Mouse (Mus musculus) liver, embryonic 11.5 days (tissue): Measurements from ENCODE around the gene Alk. TPM values are rescaled to one million over a fixed set of nuclear protein-coding genes. Genes with fewer than 3 reads are reported as not detected.

Source experiments
- ATAC-seq: fragments of 200-750 bp; cut with Nextera tagmentation; replicated peaks from 2 replicates; pipeline ENCODE4 v1.8.0; 2017; ENCODE audit warnings: moderate number of reproducible peaks, mild to moderate bottlenecking, moderate TSS enrichment, moderate library complexity; ENCODE audit not compliant: low FRiP score
- DNase-seq: peaks from one replicate; pipeline ENCODE4 v3.0.0-alpha.2; 2017; ENCODE audit warnings: low spot score
- H3K27ac ChIP-seq: fragments of 300-500 bp; sonication (generic); 2 replicates; pipeline ENCODE4 v1.5.1; 2014; ENCODE audit warnings: mild to moderate bottlenecking, low read depth, low read length, control low read depth
- H3K27me3 ChIP-seq: fragments of 300-500 bp; sonication (generic); replicated peaks from 2 replicates; pipeline ENCODE4 v1.6.1; 2014; ENCODE audit warnings: low read length, mixed read lengths; ENCODE audit not compliant: control insufficient read depth, insufficient read depth
- H3K36me3 ChIP-seq: fragments of 300-500 bp; sonication (generic); 2 replicates; pipeline ENCODE4 v1.6.1; 2014; ENCODE audit warnings: mild to moderate bottlenecking, low read length, moderate library complexity, mixed read lengths; ENCODE audit not compliant: control insufficient read depth, insufficient read depth
- H3K4me1 ChIP-seq: fragments of 300-500 bp; sonication (generic); replicated peaks from 2 replicates; pipeline ENCODE4 v1.6.1; 2014; ENCODE audit warnings: low read length, mixed read lengths; ENCODE audit not compliant: control insufficient read depth, insufficient read depth
- H3K4me2 ChIP-seq: fragments of 300-500 bp; sonication (generic); 2 replicates; pipeline ENCODE4 v1.6.1; 2014; ENCODE audit warnings: mild to moderate bottlenecking, control low read depth, moderate library complexity
- H3K4me3 ChIP-seq: fragments of 300-500 bp; sonication (generic); 2 replicates; pipeline ENCODE4 v1.5.1; 2014; ENCODE audit warnings: low read depth, low read length, control low read depth
- H3K9ac ChIP-seq: fragments of 300-500 bp; sonication (generic); 2 replicates; pipeline ENCODE4 v1.6.1; 2014; ENCODE audit warnings: low read depth, low read length, control low read depth
- H3K9me3 ChIP-seq: fragments of 300-500 bp; sonication (generic); 2 replicates; pipeline ENCODE4 v1.6.1; 2016; ENCODE audit warnings: low read length, inconsistent platforms, mixed read lengths; ENCODE audit not compliant: control insufficient read depth
- WGBS: fragments of 180-500 bp; shearing (Covaris S2); extraction: QIAGEN DNeasy Blood & Tissue Kit; methylation state at CpG from one replicate; pipeline ENCODE4 v1.1.7; 2014; 5-methylcytosine and 5-hydroxymethylcytosine counted together
- polyA plus RNA-seq: library from polyadenylated mRNA; unstranded; fragments of >200 nt; fragmentation: Nextera tagmentation; extraction: Ambion mirVana; gene quantifications from 2 replicates; pipeline ENCODE4 v1.2.1, GENCODE M21; 2014

The Alk gene
- polyA plus RNA-seq, 1 experiment from 2014 or later = 0.21 TPM

DNA sequence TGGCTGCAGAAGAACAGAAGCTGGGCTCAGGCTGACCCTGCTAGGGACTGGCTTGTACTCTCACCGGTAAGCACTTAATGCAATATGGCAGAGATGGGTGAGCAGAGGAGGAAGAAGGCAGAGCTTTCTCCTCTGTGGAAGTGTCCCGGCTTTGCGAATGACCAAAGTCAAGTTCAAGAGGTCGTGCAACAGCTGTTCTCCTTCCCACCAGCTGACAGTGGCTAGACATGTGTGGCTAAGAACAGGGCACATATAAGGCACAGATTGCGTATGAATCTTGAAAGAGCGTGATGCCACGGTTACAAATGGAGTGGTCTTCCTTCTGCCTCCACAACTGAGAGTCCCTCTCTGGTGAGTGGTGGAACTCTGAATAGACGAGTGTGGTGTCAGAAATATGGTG, 625.3 kb downstream of the Alk start:
- Histone ChIP-seq H3K9me3 (no peaks in the 10 kb centered on the region), H3K36me3 (no peaks in the 10 kb centered on the region), H3K27me3 (no peaks in the 10 kb centered on the region), H3K4me3 (no peak overlapping the region), H3K4me2 (no peak overlapping the region), H3K9ac (no peak overlapping the region), H3K4me1 (no peaks in the 10 kb centered on the region), H3K27ac (no peak overlapping the region)
- ATAC-seq (no peak), DNase-seq (no peak)
- 83% methylated on average over 8 of the region's 8 CpGs for WGBS

DNA sequence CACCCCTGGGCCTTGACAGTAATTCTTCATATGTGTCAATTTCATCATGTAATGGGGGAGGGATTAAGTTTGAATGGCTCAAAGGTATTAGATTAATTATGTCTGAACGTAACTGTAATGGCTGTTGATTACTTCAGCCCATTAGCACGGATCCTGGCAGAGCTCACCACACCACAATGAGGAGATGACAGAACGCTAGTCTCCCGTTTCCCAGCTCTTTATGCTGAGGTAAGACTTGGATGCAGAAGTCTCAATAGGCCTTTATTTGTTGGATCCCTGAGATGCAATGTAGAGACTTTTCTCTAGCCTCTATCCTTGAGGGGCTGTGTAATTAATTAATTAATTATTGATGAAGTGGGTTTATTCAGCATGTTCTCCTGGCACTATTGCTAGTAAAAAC, 627.8 kb downstream of the Alk start:
- no peaks in the 10 kb centered on the region for H3K9me3 ChIP-seq
- H3K4me3 ChIP-seq = no peak overlapping the region
- no peak overlapping the region for H3K4me2 ChIP-seq
- ATAC-seq (no peak), DNase-seq (no peak)
- H3K9ac ChIP-seq = no peak overlapping the region
- 85% methylated on average over 4 of the region's 4 CpGs for WGBS
- H3K27me3 ChIP-seq = no peaks in the 10 kb centered on the region
- no peak overlapping the region for H3K27ac ChIP-seq
- no peaks in the 10 kb centered on the region for H3K4me1 ChIP-seq
- no peaks in the 10 kb centered on the region for H3K36me3 ChIP-seq

DNA sequence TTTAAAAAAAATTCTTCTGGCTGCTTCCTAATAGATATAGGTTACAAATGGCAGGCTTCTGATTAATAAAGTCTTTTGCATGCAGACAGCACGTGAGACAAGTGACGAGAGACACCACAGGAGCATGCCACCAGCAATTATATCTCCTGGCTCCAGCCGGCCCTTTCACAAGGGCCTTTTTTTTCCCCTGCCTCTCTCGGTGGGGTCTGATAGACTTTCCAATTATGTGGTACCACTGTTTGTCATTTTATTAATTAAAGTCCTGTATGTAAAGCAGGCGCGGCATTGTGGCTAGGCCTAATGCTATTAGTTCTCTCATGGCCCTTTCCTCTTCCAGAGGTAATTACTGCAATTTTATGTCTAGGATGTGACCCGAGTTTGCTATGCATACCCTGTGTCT, 630.7 kb downstream of the Alk start:
- Histone ChIP-seq H3K9ac (no peak overlapping the region), H3K4me2 (no peak overlapping the region), H3K9me3 (no peaks in the 10 kb centered on the region), H3K27me3 (no peaks in the 10 kb centered on the region), H3K4me3 (no peak overlapping the region), H3K27ac (no peak overlapping the region), H3K36me3 (no peaks in the 10 kb centered on the region), H3K4me1 (no peaks in the 10 kb centered on the region)
- DNase-seq = no peak
- WGBS = 86% methylated on average over 7 of the region's 7 CpGs
- no peak for ATAC-seq

DNA sequence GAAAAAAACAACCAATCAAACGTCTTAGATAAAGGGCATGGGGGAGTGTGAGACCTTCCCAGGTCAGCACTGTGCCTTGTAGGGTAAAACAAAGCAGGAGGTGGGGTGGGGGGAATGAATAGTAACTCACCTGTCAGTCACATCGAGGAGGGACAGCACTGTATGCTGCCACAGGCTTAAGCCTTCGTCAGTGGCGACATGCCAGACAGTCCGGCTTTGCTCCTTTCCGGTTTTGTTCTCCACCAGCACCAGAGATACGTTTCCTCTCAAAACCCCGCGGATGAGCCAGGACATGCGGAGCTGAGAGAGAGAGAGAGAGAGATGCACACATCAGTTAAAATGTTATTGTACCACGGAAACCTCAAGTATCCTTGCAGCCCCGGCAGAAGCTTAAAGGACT, 637.1 kb downstream of the Alk start:
- no peak overlapping the region for H3K27ac ChIP-seq
- ATAC-seq (no peak), DNase-seq (no peak)
- H3K36me3 ChIP-seq = no peaks in the 10 kb centered on the region
- H3K4me1 ChIP-seq = no peaks in the 10 kb centered on the region
- no peaks in the 10 kb centered on the region for H3K9me3 ChIP-seq
- H3K9ac ChIP-seq = no peak overlapping the region
- 78% methylated on average over 12 of the region's 12 CpGs for WGBS
- no peak overlapping the region for H3K4me2 ChIP-seq
- no peak overlapping the region for H3K4me3 ChIP-seq
- H3K27me3 ChIP-seq = no peaks in the 10 kb centered on the region

DNA sequence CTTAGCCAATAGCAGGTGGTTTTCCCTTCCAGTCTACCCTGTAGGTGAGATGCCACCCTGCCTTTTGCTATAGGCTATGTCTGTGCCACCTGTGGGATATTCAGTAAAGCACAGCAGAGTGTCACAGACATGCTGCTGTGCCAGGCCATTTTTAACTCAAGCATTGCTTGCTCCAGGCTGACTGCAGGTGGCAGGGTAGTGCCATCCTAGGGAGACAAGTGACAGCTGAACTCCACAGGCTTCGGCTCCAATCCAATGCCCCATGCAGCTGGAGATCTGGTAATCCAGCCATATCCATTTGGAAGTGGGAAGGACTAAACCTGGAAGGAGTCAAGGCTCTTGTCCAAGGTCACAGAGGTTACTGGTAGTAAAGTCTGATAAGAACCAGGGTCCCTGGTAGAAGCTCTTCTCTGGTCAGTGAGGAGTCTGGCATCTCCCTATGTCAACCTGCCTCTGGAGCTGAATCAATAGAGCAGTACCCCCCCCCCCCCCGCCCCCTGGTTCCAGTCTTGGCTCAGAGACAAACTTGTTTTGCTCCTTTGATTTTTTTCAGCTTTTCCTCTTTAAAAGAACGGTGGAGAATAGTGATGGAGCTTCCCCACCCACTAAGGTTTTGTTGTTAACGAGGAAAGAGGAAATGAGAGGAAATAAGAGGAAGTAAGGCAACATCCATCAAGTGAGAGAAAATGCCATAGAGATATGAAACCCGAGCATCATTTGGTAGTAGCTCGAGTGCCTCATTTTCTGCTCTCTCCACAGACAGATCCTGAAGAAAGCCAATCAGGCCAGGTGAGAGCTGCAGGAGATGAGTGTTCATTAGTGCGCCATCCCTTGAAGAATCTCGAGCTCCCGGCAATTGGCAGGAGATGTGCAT, 638.5 kb downstream of the Alk start:
- WGBS = 57% methylated on average over 9 of the region's 9 CpGs
- no peak for DNase-seq
- ATAC-seq = no peak

DNA sequence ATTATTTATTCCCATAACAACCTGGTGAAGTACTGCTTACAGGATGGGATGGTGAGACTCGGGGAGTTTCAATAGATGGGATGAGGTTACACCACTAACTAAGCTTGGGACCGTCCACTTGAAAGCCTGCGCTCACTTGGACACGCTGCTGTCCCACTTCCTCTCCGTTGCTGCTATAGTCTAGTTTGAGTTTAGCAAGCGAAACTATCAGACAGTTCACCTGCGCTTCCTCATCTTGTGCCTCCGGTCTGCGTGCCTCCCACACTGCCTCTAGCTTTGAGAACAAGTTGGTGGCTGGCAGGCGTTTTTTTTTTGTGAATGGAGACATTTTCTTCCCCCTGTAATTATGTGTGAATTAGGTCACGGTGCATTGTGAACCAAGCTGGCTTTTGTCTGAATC, 639.8 kb downstream of the Alk start:
- Histone ChIP-seq H3K27me3 (no peaks in the 10 kb centered on the region), H3K9me3 (no peaks in the 10 kb centered on the region), H3K4me2 (no peak overlapping the region), H3K9ac (no peak overlapping the region), H3K27ac (no peak overlapping the region), H3K4me3 (no peak overlapping the region), H3K4me1 (no peaks in the 10 kb centered on the region), H3K36me3 (no peaks in the 10 kb centered on the region)
- 77% methylated on average over 11 of the region's 11 CpGs for WGBS
- DNase-seq = no peak
- ATAC-seq = no peak

More for the DNA sequence above, 638.5 kb downstream of the Alk start:
- Histone ChIP-seq H3K9me3 (no peaks in the 10 kb centered on the region), H3K4me1 (no peaks in the 10 kb centered on the region), H3K4me3 (no peak overlapping the region), H3K4me2 (no peak overlapping the region), H3K36me3 (no peaks in the 10 kb centered on the region), H3K27ac (no peak overlapping the region), H3K27me3 (no peaks in the 10 kb centered on the region), H3K9ac (no peak overlapping the region)

DNA sequence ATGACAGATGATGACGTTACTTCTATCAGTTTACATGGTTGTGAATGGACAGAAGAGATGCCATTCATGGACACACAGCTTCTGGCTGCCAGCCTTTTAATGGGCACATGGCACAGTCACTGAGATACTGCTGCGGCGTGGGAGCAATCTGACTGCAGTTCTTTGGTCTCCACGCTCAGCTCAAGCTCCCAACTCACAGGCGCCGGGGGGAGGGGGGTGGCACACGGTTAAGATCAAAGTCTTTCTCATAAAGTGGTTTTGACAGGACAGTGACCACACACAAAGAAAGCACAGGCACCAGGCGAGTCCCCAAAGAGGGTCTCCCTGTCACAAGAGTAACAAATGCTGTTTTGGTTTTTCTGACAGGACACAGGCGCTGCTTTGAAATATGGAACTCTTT, 641.7 kb downstream of the Alk start:
- H3K27ac ChIP-seq = no peak overlapping the region
- H3K36me3 ChIP-seq = no peaks in the 10 kb centered on the region
- no peak for DNase-seq
- no peak overlapping the region for H3K4me2 ChIP-seq
- no peaks in the 10 kb centered on the region for H3K9me3 ChIP-seq
- H3K4me1 ChIP-seq = no peaks in the 10 kb centered on the region
- no peak overlapping the region for H3K4me3 ChIP-seq
- H3K9ac ChIP-seq = no peak overlapping the region
- ATAC-seq = no peak
- 60% methylated on average over 9 of the region's 9 CpGs for WGBS
- H3K27me3 ChIP-seq = no peaks in the 10 kb centered on the region

DNA sequence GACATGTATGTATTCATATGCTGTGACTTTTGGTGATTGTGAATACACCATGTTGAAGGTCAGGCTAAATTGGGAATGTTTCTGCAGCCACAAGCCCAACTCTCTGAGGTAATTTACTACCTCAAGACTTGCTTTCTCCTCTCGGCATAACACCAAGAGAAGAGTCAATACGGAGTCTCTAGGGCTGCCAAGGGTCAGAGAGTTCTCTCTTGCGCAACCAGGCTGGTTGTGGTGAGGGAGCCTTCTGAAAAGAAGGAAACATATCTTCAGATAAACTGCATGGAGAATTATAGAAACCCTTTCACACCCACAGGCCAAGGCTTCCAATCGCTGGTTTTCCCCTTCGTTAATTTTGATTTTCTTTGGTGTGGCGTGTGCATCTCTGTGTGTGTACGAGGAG, 649.4 kb downstream of the Alk start:
- WGBS = 82% methylated on average over 7 of the region's 7 CpGs
- ATAC-seq = no peak

DNA sequence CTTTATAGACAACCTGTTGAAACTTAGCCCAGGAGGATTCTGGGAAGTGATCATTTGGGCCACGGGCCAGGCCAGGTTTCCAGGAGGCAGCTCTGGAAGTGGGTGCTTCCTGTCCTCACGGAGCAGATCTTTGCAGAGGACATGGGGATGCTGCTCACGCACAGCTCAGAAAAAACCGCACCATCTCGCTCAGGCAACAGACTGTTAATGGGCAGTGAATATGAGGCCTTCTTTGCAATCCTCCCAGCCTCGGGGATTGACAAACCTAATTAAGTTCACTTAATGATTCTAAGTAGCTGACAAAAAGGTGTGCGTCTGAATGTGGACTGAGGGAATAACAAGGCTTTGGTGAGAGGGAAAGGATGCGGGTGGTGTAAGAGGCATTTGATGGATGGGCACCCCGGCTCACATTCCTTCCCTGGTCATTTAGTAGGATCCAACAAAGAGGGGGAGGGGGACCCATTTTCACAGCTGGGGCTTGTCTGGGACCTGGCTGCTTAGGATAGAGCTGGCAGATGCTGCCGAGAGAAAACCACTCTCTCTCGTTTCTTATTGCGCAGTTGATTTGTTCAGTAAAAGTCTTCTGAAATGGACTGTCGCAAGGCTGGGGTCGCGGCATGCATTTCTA, 650.1 kb downstream of the Alk start:
- 68% methylated on average over 15 of the region's 15 CpGs for WGBS

More for the DNA sequence above, 649.4 kb downstream of the Alk start:
- H3K36me3 ChIP-seq = no peaks in the 10 kb centered on the region
- DNase-seq = no peak
- no peak overlapping the region for H3K4me2 ChIP-seq
- no peak overlapping the region for H3K4me3 ChIP-seq
- H3K9ac ChIP-seq = no peak overlapping the region
- H3K27me3 ChIP-seq = no peaks in the 10 kb centered on the region
- H3K9me3 ChIP-seq = no peaks in the 10 kb centered on the region
- H3K4me1 ChIP-seq = no peaks in the 10 kb centered on the region
- H3K27ac ChIP-seq = no peak overlapping the region

More for the DNA sequence above, 650.1 kb downstream of the Alk start:
- ATAC-seq (no peak), DNase-seq (no peak)
- no peak overlapping the region for H3K4me2 ChIP-seq
- H3K27me3 ChIP-seq = no peaks in the 10 kb centered on the region
- H3K9me3 ChIP-seq = no peaks in the 10 kb centered on the region
- no peaks in the 10 kb centered on the region for H3K36me3 ChIP-seq
- no peak overlapping the region for H3K27ac ChIP-seq
- H3K4me1 ChIP-seq = no peaks in the 10 kb centered on the region
- H3K9ac ChIP-seq = no peak overlapping the region
- H3K4me3 ChIP-seq = no peak overlapping the region
